Mouse (Mus musculus) bone marrow, adult 2 months (tissue): ENCODE measurements around the gene Pinlyp.

Source experiments
- CTCF ChIP-seq: fragments of 200-500 bp; IDR thresholded peaks from 2 replicates; pipeline ENCODE4 v1.5.1; 2011; ENCODE audit warnings: low read length, control low read depth; ENCODE audit not compliant: control insufficient read depth, insufficient read depth
- POLR2A ChIP-seq: fragments of 200-500 bp; IDR thresholded peaks from 2 replicates; pipeline ENCODE4 v1.6.1; 2011; ENCODE audit warnings: low read depth, mild to moderate bottlenecking, control low read depth, low read length, borderline replicate concordance; ENCODE audit not compliant: control insufficient read depth

DNA sequence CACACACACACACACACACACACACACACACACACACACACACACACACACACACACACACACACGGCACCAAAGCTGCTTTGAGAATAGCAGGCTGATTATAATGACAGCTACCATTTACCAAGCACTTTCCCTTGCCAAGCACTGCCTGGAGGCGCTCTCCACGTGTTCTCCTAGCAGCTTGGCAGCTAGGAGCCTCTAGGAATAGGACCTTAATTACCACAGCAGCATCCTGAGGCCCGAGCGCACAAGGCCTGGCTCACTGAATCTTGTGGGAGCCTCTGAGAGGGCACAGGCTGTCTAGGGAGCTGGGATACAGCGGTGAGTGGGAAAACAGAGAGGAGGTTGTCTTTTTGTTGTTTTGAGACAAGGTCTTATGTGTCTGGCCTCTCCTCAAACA lies 28.3 kb downstream of the Pinlyp start:
- no peak for TF ChIP-seq CTCF
- TF ChIP-seq POLR2A = no peak
